Mouse (Mus musculus): ENCODE results near the gene Bco2. TPM values are rescaled to one million over a fixed set of nuclear protein-coding genes. Genes with fewer than 3 reads are reported as not detected.

Bco2 gene
- polyA plus RNA-seq, 1 experiment: not detected

- H3K9ac ChIP-seq (ENCODE audit: low read depth, poor library complexity, severe bottlenecking): no peak overlapping the region
- no peak overlapping the region for H3K27ac ChIP-seq (ENCODE audit: insufficient read depth, low read length)
- no peak for TF ChIP-seq POLR2A (IDR thresholded peaks at IDR 0.05; ENCODE audit: insufficient read depth, low read length)
- no peak for TF ChIP-seq EP300 (IDR thresholded peaks at IDR 0.05; ENCODE audit: insufficient read depth, low read depth, low read length)
- no peak for TF ChIP-seq CTCF (IDR thresholded peaks at IDR 0.05; ENCODE audit: low read depth, low read length)
- H3K4me3 ChIP-seq (ENCODE audit: low read depth, low read length): no peak overlapping the region
- no peaks in the 10 kb centered on the region for H3K27me3 ChIP-seq (ENCODE audit: control insufficient read depth, insufficient read depth, low read length, poor library complexity, severe bottlenecking)
- H3K9me3 ChIP-seq (replicated peaks; ENCODE audit: control insufficient read depth, insufficient read depth, low read length, poor library complexity, severe bottlenecking): no peaks in the 10 kb centered on the region
- no peaks in the 10 kb centered on the region for H3K36me3 ChIP-seq (ENCODE audit: control insufficient read depth, insufficient read depth, low read length, poor library complexity, severe bottlenecking)
- H3K4me1 ChIP-seq (ENCODE audit: control insufficient read depth, insufficient read depth, low read length): no peaks in the 10 kb centered on the region
These were observed 30.3 kb upstream of the Bco2 start for GRCm38 (mm10) chr9:50585145-50585818.

GRCm38 (mm10) chr9:50580370-50580769 lies 25.4 kb upstream of the Bco2 start:
- H3K9me3 ChIP-seq (replicated peaks; ENCODE audit: control insufficient read depth, insufficient read depth, low read length, poor library complexity, severe bottlenecking): no peaks in the 10 kb centered on the region
- no peaks in the 10 kb centered on the region for H3K4me1 ChIP-seq (ENCODE audit: control insufficient read depth, insufficient read depth, low read length)
- no peak overlapping the region for H3K27ac ChIP-seq (ENCODE audit: insufficient read depth, low read length)
- H3K9ac ChIP-seq (ENCODE audit: low read depth, poor library complexity, severe bottlenecking): no peak overlapping the region
- no peaks in the 10 kb centered on the region for H3K27me3 ChIP-seq (ENCODE audit: control insufficient read depth, insufficient read depth, low read length, poor library complexity, severe bottlenecking)
- no peaks in the 10 kb centered on the region for H3K36me3 ChIP-seq (ENCODE audit: control insufficient read depth, insufficient read depth, low read length, poor library complexity, severe bottlenecking)
- no peak for TF ChIP-seq CTCF (IDR thresholded peaks at IDR 0.05; ENCODE audit: low read depth, low read length)
- TF ChIP-seq POLR2A (IDR thresholded peaks at IDR 0.05; ENCODE audit: insufficient read depth, low read length): no peak
- no peak for TF ChIP-seq EP300 (IDR thresholded peaks at IDR 0.05; ENCODE audit: insufficient read depth, low read depth, low read length)
- no peak overlapping the region for H3K4me3 ChIP-seq (ENCODE audit: low read depth, low read length)

GRCm38 (mm10) chr9:50569599-50570525 lies 14.9 kb upstream of the Bco2 start:
- TF ChIP-seq POLR2A (IDR thresholded peaks at IDR 0.05; ENCODE audit: insufficient read depth, low read length): no peak
- TF ChIP-seq EP300 (IDR thresholded peaks at IDR 0.05; ENCODE audit: insufficient read depth, low read depth, low read length): no peak
- no peak for TF ChIP-seq CTCF (IDR thresholded peaks at IDR 0.05; ENCODE audit: low read depth, low read length)
- no peak overlapping the region for H3K9ac ChIP-seq (ENCODE audit: low read depth, poor library complexity, severe bottlenecking)

DNA sequence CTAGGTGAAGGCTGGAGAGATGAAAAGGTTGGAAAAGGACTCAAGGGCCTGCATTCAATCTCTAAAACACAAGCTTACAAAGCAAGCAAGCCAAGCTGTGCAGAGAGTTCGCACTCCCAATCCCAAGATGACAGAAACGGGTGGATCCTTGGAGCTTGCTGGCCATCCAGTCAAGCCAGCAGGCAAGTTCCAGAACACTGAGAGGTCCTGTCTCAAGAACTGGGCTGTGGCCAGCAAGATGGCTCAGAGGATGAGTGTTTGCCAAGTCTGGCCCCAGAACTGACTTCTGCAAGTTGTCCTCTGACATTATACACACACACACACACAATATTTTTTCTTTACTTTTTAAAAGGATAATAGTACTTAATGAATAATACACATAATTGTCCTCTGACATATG lies 12.9 kb upstream of the Bco2 start:
- Histone ChIP-seq H3K9me3 (replicated peaks; ENCODE audit: control insufficient read depth, insufficient read depth, low read length, poor library complexity, severe bottlenecking) (no peaks in the 10 kb centered on the region), H3K4me1 (ENCODE audit: control insufficient read depth, insufficient read depth, low read length) (no peaks in the 10 kb centered on the region), H3K36me3 (ENCODE audit: control insufficient read depth, insufficient read depth, low read length, poor library complexity, severe bottlenecking) (no peaks in the 10 kb centered on the region), H3K4me3 (ENCODE audit: low read depth, low read length) (no peak overlapping the region), H3K27me3 (ENCODE audit: control insufficient read depth, insufficient read depth, low read length, poor library complexity, severe bottlenecking) (no peaks in the 10 kb centered on the region; the same call in 1 of the 2 replicates), H3K27ac (ENCODE audit: insufficient read depth, low read length) (no peak overlapping the region), H3K9ac (ENCODE audit: low read depth, poor library complexity, severe bottlenecking) (no peak overlapping the region)
- TF ChIP-seq CTCF (IDR thresholded peaks at IDR 0.05; ENCODE audit: low read depth, low read length) (no peak), POLR2A (IDR thresholded peaks at IDR 0.05; ENCODE audit: insufficient read depth, low read length) (no peak), EP300 (IDR thresholded peaks at IDR 0.05; ENCODE audit: insufficient read depth, low read depth, low read length) (no peak)

More at GRCm38 (mm10) chr9:50569599-50570525, 14.9 kb upstream of the Bco2 start:
- Histone ChIP-seq H3K4me1 (ENCODE audit: control insufficient read depth, insufficient read depth, low read length) (no peaks in the 10 kb centered on the region), H3K36me3 (ENCODE audit: control insufficient read depth, insufficient read depth, low read length, poor library complexity, severe bottlenecking) (no peaks in the 10 kb centered on the region), H3K9me3 (replicated peaks; ENCODE audit: control insufficient read depth, insufficient read depth, low read length, poor library complexity, severe bottlenecking) (no peaks in the 10 kb centered on the region), H3K27ac (ENCODE audit: insufficient read depth, low read length) (no peak overlapping the region), H3K27me3 (ENCODE audit: control insufficient read depth, insufficient read depth, low read length, poor library complexity, severe bottlenecking) (no peaks in the 10 kb centered on the region; the same call in 1 of the 2 replicates), H3K4me3 (ENCODE audit: low read depth, low read length) (no peak overlapping the region)

DNA sequence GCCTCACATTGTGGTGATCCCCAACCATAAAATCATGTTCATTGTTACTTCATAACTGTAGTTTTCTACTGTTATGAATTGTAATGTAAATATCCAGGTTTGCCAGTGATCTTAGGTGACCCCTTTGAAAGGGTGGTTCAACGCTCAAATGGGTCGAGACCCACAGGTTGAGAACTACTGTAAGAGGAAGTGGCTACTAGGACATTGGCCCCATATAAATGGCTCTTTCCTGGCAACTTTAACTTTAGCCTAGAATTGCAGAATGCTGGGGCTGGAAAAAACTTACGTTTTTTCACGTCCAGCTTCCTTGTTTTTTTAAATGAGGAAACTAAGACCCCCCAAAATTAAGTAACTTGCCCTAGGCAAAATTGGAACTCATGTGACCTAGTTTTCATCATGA lies 12.4 kb upstream of the Bco2 start:
- no peak overlapping the region for H3K4me3 ChIP-seq (ENCODE audit: low read depth, low read length)
- H3K27ac ChIP-seq (ENCODE audit: insufficient read depth, low read length): no peak overlapping the region
- no peak overlapping the region for H3K9ac ChIP-seq (ENCODE audit: low read depth, poor library complexity, severe bottlenecking)
- no peak for TF ChIP-seq EP300 (IDR thresholded peaks at IDR 0.05; ENCODE audit: insufficient read depth, low read depth, low read length)
- no peak for TF ChIP-seq POLR2A (IDR thresholded peaks at IDR 0.05; ENCODE audit: insufficient read depth, low read length)
- no peak for TF ChIP-seq CTCF (IDR thresholded peaks at IDR 0.05; ENCODE audit: low read depth, low read length)
- no peaks in the 10 kb centered on the region for H3K4me1 ChIP-seq (ENCODE audit: control insufficient read depth, insufficient read depth, low read length)
- H3K36me3 ChIP-seq (ENCODE audit: control insufficient read depth, insufficient read depth, low read length, poor library complexity, severe bottlenecking): no peaks in the 10 kb centered on the region
- H3K9me3 ChIP-seq (replicated peaks; ENCODE audit: control insufficient read depth, insufficient read depth, low read length, poor library complexity, severe bottlenecking): no peaks in the 10 kb centered on the region
- H3K27me3 ChIP-seq (ENCODE audit: control insufficient read depth, insufficient read depth, low read length, poor library complexity, severe bottlenecking): no peaks in the 10 kb centered on the region; the same call in 1 of the 2 replicates

Data from ES-Bruce4 (cell line).